Mouse (Mus musculus): ENCODE results near the gene Synpr.
A peak's percentile ranks its signal among the peaks of the same experiment; 100 is the strongest.

Synpr gene

DNA sequence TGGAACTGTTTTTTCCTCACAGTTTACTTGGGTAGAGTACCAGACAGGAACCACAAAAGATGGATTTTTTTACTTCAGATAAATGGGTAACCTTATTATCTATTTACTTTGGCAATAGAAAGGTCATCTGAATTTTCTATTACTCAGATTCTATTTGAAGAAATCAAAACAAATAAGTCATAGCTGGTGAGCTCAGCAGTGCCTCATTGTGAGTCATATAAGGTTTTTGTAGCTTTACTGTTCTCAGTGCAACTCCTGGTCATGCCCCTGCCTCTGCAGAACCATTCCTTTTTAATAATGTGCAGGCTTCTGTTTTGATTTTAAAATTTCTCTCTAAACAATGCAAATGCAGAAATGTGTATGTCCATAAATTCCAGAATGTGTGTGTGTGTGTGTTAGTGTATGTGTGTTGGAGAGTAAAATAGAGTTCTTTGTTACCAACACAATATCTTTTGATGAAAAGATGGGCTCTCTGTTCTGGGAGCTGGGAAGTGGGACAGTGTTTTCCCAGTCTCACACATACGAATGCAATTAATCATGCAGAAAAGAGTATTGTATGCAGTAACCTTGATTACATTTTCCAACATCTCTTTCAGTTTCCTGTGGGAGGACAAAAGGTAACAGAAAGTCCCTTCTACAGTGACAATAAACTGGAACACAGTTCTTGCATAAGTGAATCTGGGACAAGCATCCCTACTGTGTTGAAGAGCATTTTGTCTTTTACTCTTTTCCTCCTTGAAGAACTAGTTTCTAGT, 269.2 kb downstream of the Synpr start:
- DNase-seq (ENCODE audit: low spot score): no peak

GRCm38 (mm10) chr14:13554631-13555030, 270.1 kb downstream of the Synpr start:
- peak; percentile 8 for DNase-seq (ENCODE audit: low spot score)

DNA sequence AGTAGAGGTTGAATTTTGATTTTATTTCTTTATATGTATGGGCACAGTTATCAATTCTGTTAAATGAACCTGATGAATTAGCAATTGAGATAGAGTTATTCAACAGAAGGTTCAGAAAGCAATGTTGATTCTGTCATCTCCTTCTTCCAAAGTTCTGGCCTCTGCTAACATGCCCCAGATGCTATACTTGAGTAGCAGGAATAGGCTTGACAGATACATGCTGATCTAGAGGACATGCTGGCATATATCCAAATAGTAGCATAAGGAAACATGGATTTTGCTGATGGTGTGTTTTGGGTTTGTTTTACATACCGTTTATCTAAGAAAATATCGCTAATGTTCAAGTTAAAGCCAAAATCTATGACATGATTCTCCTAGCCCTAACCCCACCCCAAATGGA, 273.5 kb downstream of the Synpr start:
- DNase-seq (ENCODE audit: low spot score): no peak

GRCm38 (mm10) chr14:13567250-13567649, 282.7 kb downstream of the Synpr start:
- no peak for DNase-seq (ENCODE audit: low spot score)

DNA sequence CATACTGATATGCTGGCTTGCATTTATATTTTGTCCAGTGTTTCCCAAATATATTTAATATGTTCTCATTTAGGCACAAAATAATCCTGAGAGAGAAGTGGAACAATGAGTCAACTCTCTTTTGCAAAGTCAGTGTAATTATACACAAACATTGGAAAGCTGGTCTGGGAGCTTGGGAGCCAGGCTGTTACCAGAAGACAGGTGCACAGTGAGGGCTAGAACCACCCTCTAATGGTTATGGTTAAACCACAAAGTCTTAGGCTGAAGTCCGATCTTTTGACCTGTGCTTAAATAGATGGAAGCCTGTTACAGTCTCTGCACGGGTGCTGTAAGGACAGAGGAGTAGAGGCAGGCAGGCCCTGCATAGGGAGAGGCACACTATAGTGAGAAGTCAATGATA, 283.4 kb downstream of the Synpr start:
- no peak for DNase-seq (ENCODE audit: low spot score)

- DNase-seq (ENCODE audit: low spot score): no peak
These were observed 287.4 kb downstream of the Synpr start for GRCm38 (mm10) chr14:13571941-13572340.

- no peak for DNase-seq (ENCODE audit: low spot score)
These were observed 287.9 kb downstream of the Synpr start for GRCm38 (mm10) chr14:13572530-13572929.

GRCm38 (mm10) chr14:13578101-13578500, 293.5 kb downstream of the Synpr start:
- no peak for DNase-seq (ENCODE audit: low spot score)

- DNase-seq (ENCODE audit: low spot score): no peak
These were observed 294.2 kb downstream of the Synpr start for GRCm38 (mm10) chr14:13578744-13579143.

DNA sequence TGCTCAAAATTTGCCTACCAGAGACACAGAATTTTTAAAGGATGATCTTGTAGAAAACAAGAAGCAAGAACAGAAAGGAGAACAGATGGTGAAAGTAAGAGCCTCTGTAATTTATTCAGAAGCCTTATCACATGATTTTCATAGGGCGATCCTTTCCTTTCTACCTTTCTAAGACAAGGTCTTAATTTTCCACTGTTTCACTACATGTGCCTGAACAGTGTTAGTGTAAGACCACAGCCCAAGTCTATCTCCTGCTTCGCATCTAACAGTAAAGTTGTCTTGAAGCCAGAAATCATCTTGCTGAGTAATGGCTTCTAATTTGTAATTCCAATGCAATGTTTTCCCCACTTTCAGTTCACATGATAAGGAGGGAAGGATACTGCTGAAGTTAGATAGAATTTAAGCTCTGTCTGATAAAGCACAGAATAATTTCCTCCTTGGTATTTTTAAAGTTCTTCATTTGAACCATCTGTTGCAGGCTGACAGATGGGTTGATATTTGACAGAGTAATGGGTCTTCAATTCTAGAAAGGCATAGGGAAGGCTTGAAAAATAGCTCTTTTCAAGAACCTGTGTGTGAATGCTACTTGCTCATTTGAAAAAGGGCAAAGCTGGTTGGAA, 308.9 kb downstream of the Synpr start:
- DNase-seq (ENCODE audit: low spot score): no peak

DNA sequence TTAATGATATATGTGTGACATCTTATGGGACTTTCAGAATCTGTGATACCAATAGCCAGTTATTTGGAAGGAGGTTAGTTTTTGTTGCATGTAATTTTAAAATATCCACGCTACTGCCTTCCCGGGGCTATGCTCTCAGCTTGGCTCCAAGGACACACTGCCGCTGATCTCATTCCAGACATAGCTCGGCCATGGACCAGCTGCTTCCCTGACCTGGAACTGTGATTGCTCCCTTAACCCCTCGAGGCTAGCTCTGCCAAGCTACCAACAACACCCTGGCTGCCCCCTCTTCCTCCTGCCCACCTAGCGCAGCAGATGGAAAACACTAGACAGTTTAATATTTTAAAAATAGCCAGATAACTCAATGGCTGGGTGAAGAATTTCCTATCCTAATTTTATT, 311.7 kb downstream of the Synpr start:
- DNase-seq (ENCODE audit: low spot score): no peak

DNA sequence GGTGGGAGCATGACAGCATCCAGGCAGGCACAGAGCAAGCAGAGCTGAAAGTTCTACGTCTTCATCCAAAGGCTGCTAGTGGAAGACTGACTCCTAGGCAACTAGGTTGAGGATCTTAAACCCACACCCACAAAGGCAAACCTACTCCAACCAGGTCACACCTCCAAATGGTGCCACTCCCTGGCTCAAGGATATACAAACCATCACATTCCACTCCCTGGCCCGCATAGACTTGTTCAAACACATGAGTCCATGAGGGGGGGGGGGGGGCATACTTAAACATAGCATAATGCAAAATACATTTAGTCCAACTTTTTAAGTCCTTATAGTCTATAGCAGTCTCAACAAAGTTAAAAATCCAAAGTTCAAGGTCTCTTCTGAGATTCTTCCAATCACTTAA, 312.6 kb downstream of the Synpr start:
- DNase-seq (ENCODE audit: low spot score): no peak

GRCm38 (mm10) chr14:13620531-13620930, 336.0 kb downstream of the Synpr start:
- DNase-seq (ENCODE audit: low spot score): no peak

DNA sequence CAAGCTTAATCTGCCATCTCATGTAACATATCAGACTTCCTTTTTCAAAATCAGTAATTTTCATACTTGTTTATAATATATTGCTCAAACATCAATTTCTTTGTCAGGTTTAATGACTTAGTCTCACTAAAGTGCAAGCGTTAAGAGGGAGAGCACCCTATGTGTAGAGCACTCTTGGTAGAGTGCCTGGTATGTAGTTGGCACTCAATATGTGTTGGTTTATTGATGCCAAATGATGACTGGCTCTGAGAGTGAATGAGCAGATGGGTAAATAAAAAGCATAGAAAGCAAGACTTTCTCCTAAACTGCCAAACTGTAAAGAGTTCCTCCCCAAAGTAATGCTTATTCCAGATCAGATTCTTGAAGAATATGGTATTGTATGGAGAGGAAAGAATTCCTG, 365.3 kb downstream of the Synpr start:
- DNase-seq (ENCODE audit: low spot score): no peak

DNA sequence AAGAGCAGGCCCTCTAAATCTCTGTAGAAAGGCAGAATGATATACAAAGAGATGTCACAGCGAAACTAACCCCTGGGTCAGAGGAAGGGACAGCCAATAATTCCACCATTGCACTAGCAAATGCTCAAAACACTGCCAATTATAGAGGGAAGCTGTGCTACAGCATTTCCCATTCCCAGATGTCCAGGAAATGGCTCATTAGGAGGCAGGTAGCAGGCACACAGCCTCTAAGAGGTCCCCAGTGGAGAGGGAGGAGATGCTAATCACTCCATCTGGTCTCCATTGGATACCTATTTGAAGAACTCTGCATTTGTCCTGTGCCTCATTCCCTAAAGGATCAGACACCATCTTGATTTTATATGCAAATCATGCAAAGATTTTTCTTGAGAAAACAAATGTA, 366.5 kb downstream of the Synpr start:
- DNase-seq (ENCODE audit: low spot score): no peak

DNA sequence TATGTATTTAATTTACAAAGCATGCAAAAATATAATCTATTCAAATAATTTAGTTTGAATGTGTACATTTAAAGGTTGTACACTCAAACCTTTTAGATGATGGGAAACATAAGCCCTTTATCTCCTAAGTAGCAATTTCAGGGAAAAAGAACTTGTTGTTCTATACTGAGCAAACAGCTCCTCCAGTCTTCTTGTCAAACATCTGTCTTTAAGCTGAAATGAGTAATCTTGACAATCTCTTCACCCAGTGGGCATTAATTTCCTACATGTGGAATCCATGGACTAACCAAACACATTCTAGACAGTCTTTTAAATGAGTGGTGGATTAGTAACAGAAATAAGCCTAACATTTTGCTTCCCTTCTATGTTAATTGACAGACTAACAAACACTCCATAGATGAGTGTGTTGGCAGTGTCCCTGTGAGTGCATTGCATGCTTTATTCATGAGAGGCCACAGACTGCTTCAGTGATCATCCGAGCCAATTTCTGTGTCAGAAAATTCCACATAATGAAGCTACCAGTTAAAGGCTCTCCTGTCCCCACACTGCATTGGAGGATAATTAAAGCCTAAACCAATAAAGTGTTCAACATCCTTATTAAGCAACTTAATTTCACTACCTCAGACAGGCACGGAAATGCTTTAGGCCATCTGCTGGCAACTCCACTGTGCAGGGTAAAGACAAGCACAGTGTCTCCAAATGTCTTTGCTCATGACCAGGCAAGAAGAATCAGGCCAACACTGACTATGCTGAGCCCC, 367.1 kb downstream of the Synpr start:
- DNase-seq (ENCODE audit: low spot score): no peak
